Mouse (Mus musculus) heart, embryonic 15.5 days (tissue): ENCODE measurements at regions not wholly inside any gene's neighbourhood (a gene's known extent, or its start where the extent isn't known, plus 50 kb on each side); places are given as distances from the start of the nearest gene placed in this dataset.

Source experiments
- ATAC-seq: fragments of 200-750 bp; cut with Nextera tagmentation; replicated peaks from 2 replicates; pipeline ENCODE4 v1.8.0; 2017; ENCODE audit warnings: low read depth, moderate TSS enrichment; ENCODE audit not compliant: insufficient number of reproducible peaks, insufficient read depth, low FRiP score
- H3K27ac ChIP-seq: fragments of 300-500 bp; sonication (generic); 2 replicates; pipeline ENCODE4 v1.5.1; 2015; ENCODE audit warnings: mild to moderate bottlenecking, inconsistent platforms
- H3K27me3 ChIP-seq: fragments of 300-500 bp; sonication (generic); 2 replicates; pipeline ENCODE4 v1.6.1; 2015; ENCODE audit warnings: inconsistent platforms
- H3K36me3 ChIP-seq: fragments of 300-500 bp; sonication (generic); 2 replicates; pipeline ENCODE4 v1.6.1; 2015; ENCODE audit warnings: mild to moderate bottlenecking, inconsistent platforms
- H3K4me1 ChIP-seq: fragments of 300-500 bp; sonication (generic); replicated peaks from 2 replicates; pipeline ENCODE4 v1.6.1; 2015; ENCODE audit warnings: inconsistent platforms
- H3K4me2 ChIP-seq: fragments of 300-500 bp; sonication (generic); 2 replicates; pipeline ENCODE4 v1.6.1; 2015; ENCODE audit warnings: inconsistent platforms, mild to moderate bottlenecking, moderate library complexity
- H3K4me3 ChIP-seq: fragments of 300-500 bp; sonication (generic); 2 replicates; pipeline ENCODE4 v1.5.1; 2015; ENCODE audit warnings: mild to moderate bottlenecking, inconsistent platforms
- H3K9ac ChIP-seq: fragments of 300-500 bp; sonication (generic); 2 replicates; pipeline ENCODE4 v1.6.1; 2015; ENCODE audit warnings: mild to moderate bottlenecking, inconsistent platforms
- H3K9me3 ChIP-seq: fragments of 300-500 bp; sonication (generic); replicated peaks from 2 replicates; pipeline ENCODE4 v1.6.1; 2016; ENCODE audit warnings: inconsistent platforms
- WGBS: fragments of 180-500 bp; shearing (Covaris S2); methylation state at CpG from one replicate; pipeline ENCODE4 v1.1.7; 2015; ENCODE audit warnings: mixed read lengths; 5-methylcytosine and 5-hydroxymethylcytosine counted together

- Histone ChIP-seq H3K27ac (no peak overlapping the region), H3K9ac (no peak overlapping the region), H3K4me3 (no peak overlapping the region)
Observed at GRCm38 (mm10) chr3:147098065-147098580, 246.0 kb downstream of the Ttll7 start.

GRCm38 (mm10) chr3:147098611-147099010, 246.4 kb downstream of the Ttll7 start:
- Histone ChIP-seq H3K27ac (no peak overlapping the region), H3K9me3 (no peaks in the 10 kb centered on the region), H3K36me3 (no peaks in the 10 kb centered on the region), H3K4me3 (no peak overlapping the region), H3K27me3 (peaks cover 22% of the 10 kb centered on the region), H3K9ac (no peak overlapping the region), H3K4me1 (peaks cover 19% of the 10 kb centered on the region), H3K4me2 (0 out of 2 replicates have a peak overlapping the region, but pooled peaks have one; percentile 9)
- WGBS = 59% methylated on average over 6 of the region's 6 CpGs
- no peak for ATAC-seq

More at GRCm38 (mm10) chr3:147098065-147098580, 246.0 kb downstream of the Ttll7 start:
- no peaks in the 10 kb centered on the region for H3K9me3 ChIP-seq
- no peaks in the 10 kb centered on the region for H3K36me3 ChIP-seq
- 0 out of 2 replicates have a peak overlapping the region, but pooled peaks have one; percentile 9 for H3K4me2 ChIP-seq
- peaks cover 22% of the 10 kb centered on the region for H3K27me3 ChIP-seq
- H3K4me1 ChIP-seq = peaks cover 19% of the 10 kb centered on the region
- 38% methylated on average over 15 of the region's 15 CpGs for WGBS
- no peak for ATAC-seq

GRCm38 (mm10) chr3:147099143-147099713, 247.1 kb downstream of the Ttll7 start:
- no peaks in the 10 kb centered on the region for H3K36me3 ChIP-seq
- H3K4me1 ChIP-seq = peaks cover 19% of the 10 kb centered on the region
- no peaks in the 10 kb centered on the region for H3K9me3 ChIP-seq
- H3K27ac ChIP-seq = no peak overlapping the region
- H3K4me2 ChIP-seq = peak overlapping the region; percentile 49
- WGBS = 21% methylated on average over 12 of the region's 12 CpGs
- H3K4me3 ChIP-seq = no peak overlapping the region
- H3K27me3 ChIP-seq = peaks cover 22% of the 10 kb centered on the region
- H3K9ac ChIP-seq = no peak overlapping the region
- no peak for ATAC-seq

GRCm38 (mm10) chr3:147101053-147101764, 249.0 kb downstream of the Ttll7 start:
- H3K27ac ChIP-seq = no peak overlapping the region
- no peak overlapping the region for H3K9ac ChIP-seq
- no peaks in the 10 kb centered on the region for H3K36me3 ChIP-seq
- 59% methylated on average over 7 of the region's 7 CpGs for WGBS
- no peaks in the 10 kb centered on the region for H3K9me3 ChIP-seq
- H3K4me2 ChIP-seq = no peak overlapping the region
- H3K27me3 ChIP-seq = peaks cover 22% of the 10 kb centered on the region
- ATAC-seq = no peak
- H3K4me3 ChIP-seq = no peak overlapping the region
- H3K4me1 ChIP-seq = peaks cover 15% of the 10 kb centered on the region

- 41% methylated on average over 3 of the region's 3 CpGs for WGBS
- Histone ChIP-seq H3K36me3 (no peaks in the 10 kb centered on the region), H3K4me3 (no peak overlapping the region), H3K27ac (no peak overlapping the region), H3K9ac (no peak overlapping the region), H3K9me3 (no peaks in the 10 kb centered on the region), H3K4me1 (peaks cover 15% of the 10 kb centered on the region), H3K4me2 (no peak overlapping the region), H3K27me3 (peaks cover 22% of the 10 kb centered on the region)
- ATAC-seq = peak; percentile 62; the same call in 1 of the 2 replicates
Observed at GRCm38 (mm10) chr3:147101765-147102113, 249.6 kb downstream of the Ttll7 start.

GRCm38 (mm10) chr3:147103428-147103827, 251.3 kb downstream of the Ttll7 start:
- Histone ChIP-seq H3K36me3 (no peaks in the 10 kb centered on the region), H3K9ac (no peak overlapping the region), H3K27me3 (peaks cover 22% of the 10 kb centered on the region), H3K4me3 (no peak overlapping the region), H3K4me1 (peaks cover 12% of the 10 kb centered on the region), H3K27ac (no peak overlapping the region), H3K9me3 (no peaks in the 10 kb centered on the region), H3K4me2 (no peak overlapping the region)
- WGBS = 63% methylated on average over 7 of the region's 7 CpGs
- ATAC-seq = no peak

GRCm38 (mm10) chr3:147117609-147118008, 265.4 kb downstream of the Ttll7 start:
- ATAC-seq = no peak
- H3K27me3 ChIP-seq = no peaks in the 10 kb centered on the region
- no peak overlapping the region for H3K9ac ChIP-seq
- H3K4me1 ChIP-seq = no peaks in the 10 kb centered on the region
- WGBS = 93% methylated on average over 4 of the region's 4 CpGs
- no peak overlapping the region for H3K4me2 ChIP-seq
- no peak overlapping the region for H3K4me3 ChIP-seq
- no peaks in the 10 kb centered on the region for H3K36me3 ChIP-seq
- H3K27ac ChIP-seq = no peak overlapping the region
- H3K9me3 ChIP-seq = no peaks in the 10 kb centered on the region

GRCm38 (mm10) chr3:147118092-147118491, 265.9 kb downstream of the Ttll7 start:
- H3K9ac ChIP-seq = no peak overlapping the region
- H3K27ac ChIP-seq = no peak overlapping the region
- no peak overlapping the region for H3K4me3 ChIP-seq
- 59% methylated on average over 5 of the region's 5 CpGs for WGBS
- H3K27me3 ChIP-seq = no peaks in the 10 kb centered on the region
- no peak overlapping the region for H3K4me2 ChIP-seq
- ATAC-seq = no peak
- no peaks in the 10 kb centered on the region for H3K4me1 ChIP-seq
- H3K9me3 ChIP-seq = no peaks in the 10 kb centered on the region
- H3K36me3 ChIP-seq = no peaks in the 10 kb centered on the region

GRCm38 (mm10) chr3:147118622-147119021, 266.5 kb downstream of the Ttll7 start:
- Histone ChIP-seq H3K4me2 (no peak overlapping the region), H3K9me3 (no peaks in the 10 kb centered on the region), H3K9ac (no peak overlapping the region), H3K27me3 (no peaks in the 10 kb centered on the region), H3K36me3 (no peaks in the 10 kb centered on the region), H3K4me1 (no peaks in the 10 kb centered on the region), H3K27ac (no peak overlapping the region), H3K4me3 (no peak overlapping the region)
- whole genome bisulfite sequencing = 85% methylated on average over 6 of the region's 6 CpGs
- ATAC-seq = no peak

- Histone ChIP-seq H3K4me3 (no peak overlapping the region), H3K9ac (no peak overlapping the region), H3K9me3 (no peaks in the 10 kb centered on the region), H3K4me2 (no peak overlapping the region), H3K27ac (no peak overlapping the region), H3K36me3 (no peaks in the 10 kb centered on the region), H3K4me1 (no peaks in the 10 kb centered on the region), H3K27me3 (0 out of 2 replicates have a peak, but pooled peaks cover 3% of the 10 kb centered on the region)
- ATAC-seq = no peak
- WGBS = 75% methylated on average over 6 of the region's 6 CpGs
Observed at GRCm38 (mm10) chr3:147121826-147122225, 269.7 kb downstream of the Ttll7 start.

GRCm38 (mm10) chr3:147127740-147128139, 275.6 kb downstream of the Ttll7 start:
- WGBS = 75% methylated on average over 6 of the region's 6 CpGs
- Histone ChIP-seq H3K4me3 (no peak overlapping the region), H3K27me3 (0 out of 2 replicates have a peak, but pooled peaks cover 3% of the 10 kb centered on the region), H3K9ac (no peak overlapping the region), H3K9me3 (no peaks in the 10 kb centered on the region), H3K4me2 (no peak overlapping the region), H3K4me1 (no peaks in the 10 kb centered on the region), H3K27ac (no peak overlapping the region), H3K36me3 (no peaks in the 10 kb centered on the region)
- ATAC-seq = no peak
